26 mouse cellular contexts compared by ENCODE assay signal in the genomic region with DNA sequence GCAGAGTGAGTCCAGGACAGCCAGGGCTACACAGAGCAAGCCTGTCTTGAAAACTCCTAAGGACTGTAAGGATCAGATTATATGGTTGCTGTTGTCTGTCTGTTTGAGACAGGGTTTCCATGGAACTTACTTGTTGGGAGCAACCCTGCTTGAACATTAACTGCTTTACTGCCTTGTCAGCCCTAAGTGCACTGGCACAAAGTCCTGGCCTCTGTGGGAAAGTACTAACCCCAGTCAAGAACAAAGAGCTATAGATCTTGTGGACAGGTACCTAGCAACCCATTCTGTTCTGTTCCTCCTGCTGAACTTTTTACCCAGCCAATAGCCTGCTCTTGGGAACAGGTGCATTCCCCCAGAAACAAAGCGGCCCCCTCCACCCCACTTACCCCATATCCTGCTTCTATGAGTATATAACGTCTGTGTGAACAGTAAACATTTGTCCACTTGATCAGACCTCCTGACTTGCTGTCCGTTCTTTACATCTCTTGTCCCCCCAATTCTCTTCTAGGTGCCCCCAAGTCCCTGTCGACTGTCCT. TPM values are rescaled to one million over a fixed set of nuclear protein-coding genes. Genes with fewer than 3 reads are reported as not detected.
DNase-seq lines count a peak whose midpoint lies in the region; TF ChIP-seq lines count a peak whose summit lies in the region.
"Had no signal": no experiment of that assay in that cellular context is flagged by ENCODE, and none has a peak within 500 bp of the region (broad histone marks: within the 10 kb centered on the region; RNA-seq: fewer than 3 reads in every experiment).

No protein-coding gene starts in this region.

- H3K4me3 ChIP-seq in layer of hippocampus, adult 2 months, result no peak overlapping the region
- H3K4me3 ChIP-seq in small intestine, adult 2 months (ENCODE audit: low read depth, low read length), result no peak overlapping the region
- H3K4me3 ChIP-seq: embryonic facial prominence, embryonic 15.5 days; forebrain, embryonic 10.5 days; hindbrain, embryonic 13.5 days; left cerebral cortex, adult 2 months; limb, embryonic 10.5 days; liver, embryonic 12.5 days; midbrain, embryonic 10.5 days had no signal

- H3K27ac ChIP-seq in layer of hippocampus, adult 2 months, result peak overlapping the region; percentile 81
- peak overlapping the region; percentile 54 for H3K27ac ChIP-seq in small intestine, adult 2 months (ENCODE audit: insufficient read depth, low read depth, low read length)
- H3K27ac ChIP-seq: embryonic facial prominence, embryonic 15.5 days; forebrain, embryonic 10.5 days; hindbrain, embryonic 13.5 days; left cerebral cortex, adult 2 months; limb, embryonic 10.5 days; liver, embryonic 12.5 days; midbrain, embryonic 10.5 days had no signal

- intact Hi-C loops in heart, postnatal 10 days (cut with DNase I), result no loop called here

- peaks cover 6% of the 10 kb centered on the region; the same call in 1 of the 2 replicates for H3K4me1 ChIP-seq in small intestine, adult 2 months (ENCODE audit: control insufficient read depth, insufficient read depth, insufficient read length, low read length)
- H3K4me1 ChIP-seq: embryonic facial prominence, embryonic 15.5 days; limb, embryonic 10.5 days; midbrain, embryonic 10.5 days had no signal

- no peak for TF ChIP-seq POLR2A in small intestine, adult 2 months (IDR thresholded peaks at IDR 0.05; ENCODE audit: low read depth, low read length)

- no peaks in the 10 kb centered on the region for H3K27me3 ChIP-seq in small intestine, adult 2 months (ENCODE audit: control insufficient read depth, insufficient read depth, low read length)
- H3K27me3 ChIP-seq: embryonic facial prominence, embryonic 15.5 days; hindbrain, embryonic 13.5 days; liver, embryonic 12.5 days; Patski had no signal

- no peak for DNase-seq in layer of hippocampus, adult 2 months (ENCODE audit: low spot score in 2 of 2)
- no peak for DNase-seq in layer of hippocampus, adult 9-11 months
- peak; percentile 46 to 52 for DNase-seq in kidney, adult 8-10 months
- peak; percentile 52 for DNase-seq in kidney, postnatal 14 days
- DNase-seq in c-Kit-positive CD71-positive TER-119-positive erythroid progenitor cells, embryonic 14.5 days (ENCODE audit: low spot score), result no peak
- no peak for DNase-seq in heart, postnatal 10 days
- DNase-seq: cerebellum, postnatal 14 days; embryo, embryonic 11 days; heart, adult 18-20 months; lung, embryonic 14.5 days; lung, postnatal 4 days; right cerebral cortex, adult 18-20 months; thymus, postnatal 4 days had no signal

- H3K36me3 ChIP-seq in small intestine, adult 2 months (ENCODE audit: control insufficient read depth, insufficient read depth, low read length), result peaks cover 8% of the 10 kb centered on the region

- 30% methylated on average over 4 of the region's 4 CpGs for WGBS in small intestine, adult 2 months

- TF ChIP-seq CTCF in layer of hippocampus, adult 2 months (conservative IDR thresholded peaks at IDR 0.05), result no peak
- TF ChIP-seq CTCF in small intestine, adult 2 months (IDR thresholded peaks at IDR 0.05; ENCODE audit: extremely low read depth, insufficient read length, insufficient replicate concordance, low read depth, low read length), result no peak

RNA-seq across cellular contexts. Expression of a gene that starts 14.5 kb away (rescaled TPM):
- 10 to 100 TPM; 77.5 to 78.6 TPM for total RNA-seq in layer of hippocampus, adult 2 months (2021)
- polyA plus RNA-seq in small intestine, adult 2 months (2012; rRNA removed), result 0.36 and 0.87 TPM in 2 replicates
- 100 to 1,000 TPM; 162 to 167 TPM for total RNA-seq in heart, postnatal 10 days (2021)
- polyA plus RNA-seq: Patski had no signal

RNA-seq across cellular contexts. Expression of a gene that starts 29.5 kb away (rescaled TPM):
- 1,000 to 10,000 TPM; 2,418 to 2,601 TPM for total RNA-seq in layer of hippocampus, adult 2 months (2021)
- polyA plus RNA-seq in small intestine, adult 2 months (2012; rRNA removed), result 0.56 and 0.72 TPM in 2 replicates
- under 1 TPM in 1 of 2 experiments, not detected in 1; 0.47 TPM for total RNA-seq in heart, postnatal 10 days (2021)
- total RNA-seq: gastrocnemius, adult 8-10 months had no signal
- polyA plus RNA-seq: Patski; spleen, adult 2 months had no signal

RNA-seq across cellular contexts. Expression of a gene that starts 38.2 kb away (rescaled TPM):
- total RNA-seq in layer of hippocampus, adult 2 months (2021), result 10 to 100 TPM; 33.6 to 36.0 TPM
- polyA plus RNA-seq in small intestine, adult 2 months (2012; rRNA removed), result 2.3 and 6.4 TPM in 2 replicates
- total RNA-seq in heart, postnatal 10 days (2021), result 10 to 100 TPM; 18.0 to 21.7 TPM

RNA-seq across cellular contexts. Expression of a gene that starts 38.2 kb away (rescaled TPM):
- 10 to 100 TPM; 93.4 to 95.1 TPM for total RNA-seq in layer of hippocampus, adult 2 months (2021)
- polyA plus RNA-seq in small intestine, adult 2 months (2012; rRNA removed), result 5.5 and 7.8 TPM in 2 replicates
- 10 to 100 TPM; 38.8 to 39.2 TPM for total RNA-seq in heart, postnatal 10 days (2021)

RNA-seq across cellular contexts. Expression of a gene that starts 46.0 kb away (rescaled TPM):
- not detected for total RNA-seq in layer of hippocampus, adult 2 months (2021)
- polyA plus RNA-seq in small intestine, adult 2 months (2012; rRNA removed), result 473 and 851 TPM in 2 replicates
- not detected for total RNA-seq in heart, postnatal 10 days (2021)
- total RNA-seq: gastrocnemius, adult 8-10 months; heart, adult 18-20 months; layer of hippocampus, adult 18-20 months; left cerebral cortex, adult 2 months had no signal
- polyA plus RNA-seq: heart, postnatal 0 days; hindbrain, embryonic 13.5 days; Patski had no signal

Comparison
In these comparisons a context has a peak if more than half of its experiments do, and no peak if none do; other contexts are left out.
1. DNase-seq: peak in kidney, adult 8-10 months (2 of 2) and kidney, postnatal 14 days (single experiment); none in layer of hippocampus, adult 2 months (0 of 2), layer of hippocampus, adult 9-11 months (single experiment), c-Kit-positive CD71-positive TER-119-positive erythroid progenitor cells, embryonic 14.5 days (single experiment) and heart, postnatal 10 days (0 of 2).
2. RNA of a gene that starts 29.5 kb away (total RNA-seq): 2,418 to 2,601 TPM in layer of hippocampus, adult 2 months; 0.47 TPM in heart, postnatal 10 days; every median in the first group is over 1,000 times any median in the second.